In the genomic region with DNA sequence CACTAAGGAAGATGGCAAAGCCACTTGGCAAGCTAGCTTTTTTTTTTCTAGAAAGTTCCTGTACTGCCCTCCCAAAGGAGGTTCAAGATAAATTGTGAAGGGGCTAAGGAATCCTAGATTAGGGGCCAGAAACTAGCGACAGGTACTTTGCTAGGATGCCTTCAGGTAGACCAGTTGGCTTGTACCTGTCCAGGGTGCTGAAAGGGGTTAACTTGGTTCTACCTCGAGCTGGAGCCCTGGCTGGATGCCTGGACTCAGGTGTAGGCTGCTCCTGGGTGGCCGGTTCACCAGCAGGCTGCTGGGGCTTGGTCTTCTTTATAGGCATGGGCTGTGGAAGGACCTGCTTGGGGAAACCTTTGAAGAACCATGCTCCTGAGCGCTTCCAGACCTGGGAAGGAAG, we compare ENCODE assay signal across 19 mouse cellular contexts. TPM values are rescaled to one million over a fixed set of nuclear protein-coding genes. Genes with fewer than 3 reads are reported as not detected.
DNase-seq lines count a peak whose midpoint lies in the region; ATAC-seq and TF ChIP-seq lines count a peak whose summit lies in the region.
"Had no signal": no experiment of that assay in that cellular context is flagged by ENCODE, and none has a peak within 500 bp of the region (broad histone marks: within the 10 kb centered on the region; RNA-seq: fewer than 3 reads in every experiment).

No protein-coding gene starts in this region.

- TF ChIP-seq POLR2A in limb, embryonic 14.5 days (IDR thresholded peaks at IDR 0.05; ENCODE audit: borderline replicate concordance, extremely low read depth, insufficient read depth, insufficient read length): no peak

- no peak overlapping the region for H3K4me3 ChIP-seq in liver, postnatal 0 days (ENCODE audit: low read depth, low read length)
- H3K4me3 ChIP-seq in liver, embryonic 11.5 days (ENCODE audit: low read depth, low read length): no peak overlapping the region
- H3K4me3 ChIP-seq in limb, embryonic 14.5 days (replicated peaks; ENCODE audit: low read length): no peak overlapping the region
- H3K4me3 ChIP-seq: heart, embryonic 15.5 days had no signal

- no peak overlapping the region for H3K9ac ChIP-seq in liver, postnatal 0 days (replicated peaks)
- H3K9ac ChIP-seq in liver, embryonic 11.5 days (ENCODE audit: low read depth, low read length): no peak overlapping the region
- no peak overlapping the region for H3K9ac ChIP-seq in limb, embryonic 14.5 days (ENCODE audit: low read depth, low read length, severe bottlenecking)
- H3K9ac ChIP-seq: forebrain, postnatal 0 days; heart, embryonic 15.5 days had no signal

- no peaks in the 10 kb centered on the region for H3K27me3 ChIP-seq in liver, postnatal 0 days (ENCODE audit: insufficient read depth, low read length)
- H3K27me3 ChIP-seq in liver, embryonic 11.5 days (replicated peaks; ENCODE audit: control insufficient read depth, insufficient read depth, low read length): no peaks in the 10 kb centered on the region
- no peaks in the 10 kb centered on the region for H3K27me3 ChIP-seq in limb, embryonic 14.5 days (ENCODE audit: control insufficient read depth, insufficient read depth, low read length)
- H3K27me3 ChIP-seq: heart, embryonic 15.5 days had no signal

- no peaks in the 10 kb centered on the region for H3K36me3 ChIP-seq in liver, postnatal 0 days (replicated peaks; ENCODE audit: insufficient read depth, low read length)
- no peaks in the 10 kb centered on the region for H3K36me3 ChIP-seq in liver, embryonic 11.5 days (ENCODE audit: control insufficient read depth, insufficient read depth, low read length)
- H3K36me3 ChIP-seq in limb, embryonic 14.5 days (ENCODE audit: control insufficient read depth, insufficient read depth, low read length): no peaks in the 10 kb centered on the region
- H3K36me3 ChIP-seq: heart, embryonic 15.5 days had no signal

- DNase-seq in embryo, embryonic 10 days (ENCODE audit: low spot score): peak; percentile 37
- no peak for DNase-seq in embryo, embryonic 9.5 days (ENCODE audit: extremely low spot score)
- peak; percentile 19 for DNase-seq in liver, postnatal 0 days
- no peak for DNase-seq in liver, embryonic 11.5 days (ENCODE audit: low spot score)
- peak; percentile 58 for DNase-seq in R1 (ENCODE audit: low read depth, low spot score)
- peak; percentile 50 for DNase-seq in limb, embryonic 14.5 days (ENCODE audit: low spot score)
- DNase-seq in gastrocnemius, adult 8-10 months (ENCODE audit: low spot score in 2 of 2): no peak
- no peak for DNase-seq in thymus, postnatal 36 days
- DNase-seq: adrenal gland, adult 8-10 months; forebrain, postnatal 0 days; thymus, adult 2 months had no signal

- H3K27ac ChIP-seq in liver, postnatal 0 days (ENCODE audit: low read depth): no peak overlapping the region
- no peak overlapping the region for H3K27ac ChIP-seq in liver, embryonic 11.5 days (ENCODE audit: low read depth, low read length)
- no peak overlapping the region for H3K27ac ChIP-seq in limb, embryonic 14.5 days (replicated peaks; ENCODE audit: low read depth, low read length)
- H3K27ac ChIP-seq: heart, embryonic 15.5 days; hindbrain, postnatal 0 days had no signal

- WGBS in liver, postnatal 0 days (ENCODE audit: insufficient replicate concordance): 41% methylated on average over 4 of the region's 4 CpGs
- 55% methylated on average over 4 of the region's 4 CpGs for whole genome bisulfite sequencing in liver, embryonic 11.5 days
- 60% methylated on average over 4 of the region's 4 CpGs for WGBS in limb, embryonic 14.5 days

- no peaks in the 10 kb centered on the region for H3K9me3 ChIP-seq in liver, postnatal 0 days (ENCODE audit: low read length)
- H3K9me3 ChIP-seq in liver, embryonic 11.5 days (ENCODE audit: control insufficient read depth, low read length): no peaks in the 10 kb centered on the region; the same call in 1 of the 2 replicates
- H3K9me3 ChIP-seq in limb, embryonic 14.5 days (ENCODE audit: control insufficient read depth, low read length): no peaks in the 10 kb centered on the region
- H3K9me3 ChIP-seq: heart, embryonic 15.5 days had no signal

- no peak for TF ChIP-seq CTCF in liver, postnatal 0 days (IDR thresholded peaks at IDR 0.05; ENCODE audit: low read depth)

- no peaks in the 10 kb centered on the region for H3K4me1 ChIP-seq in liver, postnatal 0 days (ENCODE audit: insufficient read depth)
- no peaks in the 10 kb centered on the region for H3K4me1 ChIP-seq in liver, embryonic 11.5 days (replicated peaks; ENCODE audit: control insufficient read depth, insufficient read depth, low read length)
- H3K4me1 ChIP-seq in limb, embryonic 14.5 days (ENCODE audit: control insufficient read depth, insufficient read depth, low read length): no peaks in the 10 kb centered on the region
- H3K4me1 ChIP-seq: heart, embryonic 15.5 days had no signal

- no peak overlapping the region for H3K4me2 ChIP-seq in liver, postnatal 0 days (ENCODE audit: low read depth, low read length)
- no peak overlapping the region for H3K4me2 ChIP-seq in liver, embryonic 11.5 days
- H3K4me2 ChIP-seq in limb, embryonic 14.5 days (replicated peaks; ENCODE audit: low read depth, low read length, severe bottlenecking): no peak overlapping the region
- H3K4me2 ChIP-seq: heart, embryonic 15.5 days had no signal

- no peak for TF ChIP-seq EP300 in liver, postnatal 0 days (IDR thresholded peaks at IDR 0.05; ENCODE audit: low read depth)

- no peak for ATAC-seq in liver, postnatal 0 days
- ATAC-seq in liver, embryonic 11.5 days (replicated peaks; ENCODE audit: low FRiP score): no peak
- no peak for ATAC-seq in limb, embryonic 14.5 days (ENCODE audit: low FRiP score, low read depth)
- ATAC-seq: forebrain, postnatal 0 days; hindbrain, postnatal 0 days had no signal

RNA-seq across cellular contexts. Expression of gene Oas1d, which starts 46.7 kb away (rescaled TPM):
- not detected in 2 replicates for polyA plus RNA-seq in liver, postnatal 0 days (2015; fragmentation: Nextera tagmentation; extraction: Ambion mirVana)
- polyA plus RNA-seq in liver, embryonic 11.5 days (2014; fragmentation: Nextera tagmentation; extraction: Ambion mirVana): not detected in 2 replicates
- not detected in 2 replicates for polyA plus RNA-seq in limb, embryonic 14.5 days (2012; rRNA removed)
- polyA plus RNA-seq in limb, embryonic 14.5 days (2014; fragmentation: Nextera tagmentation; extraction: Ambion mirVana): not detected in 2 replicates
- total RNA-seq in gastrocnemius, adult 8-10 months (2022): not detected
- total RNA-seq: adrenal gland, adult 8-10 months; gastrocnemius, postnatal 4 days; layer of hippocampus, postnatal 14 days; left cerebral cortex, postnatal 36 days; megakaryocyte, adult 5-6 weeks had no signal
- polyA plus RNA-seq: C2C12; heart, embryonic 15.5 days; liver, embryonic 16.5 days had no signal

RNA-seq across cellular contexts. Expression of gene Rph3a, which starts 48.9 kb away (rescaled TPM):
- polyA plus RNA-seq in liver, postnatal 0 days (2015; fragmentation: Nextera tagmentation; extraction: Ambion mirVana): 0.02 and 0.06 TPM in 2 replicates
- not detected in 2 replicates for polyA plus RNA-seq in liver, embryonic 11.5 days (2014; fragmentation: Nextera tagmentation; extraction: Ambion mirVana)
- polyA plus RNA-seq in limb, embryonic 14.5 days (2012; rRNA removed): 0.10 and 0.17 TPM in 2 replicates
- polyA plus RNA-seq in limb, embryonic 14.5 days (2014; fragmentation: Nextera tagmentation; extraction: Ambion mirVana): not detected in 2 replicates
- total RNA-seq in gastrocnemius, adult 8-10 months (2022): under 1 TPM in 1 of 4 experiments, not detected in 3; 0.05 TPM
- polyA plus RNA-seq: C2C12; heart, embryonic 15.5 days; liver, embryonic 16.5 days had no signal

RNA-seq across cellular contexts. Expression of gene Oas1a, which starts 53.7 kb away (rescaled TPM):
- 5.8 and 6.9 TPM in 2 replicates for polyA plus RNA-seq in liver, postnatal 0 days (2015; fragmentation: Nextera tagmentation; extraction: Ambion mirVana)
- 1.3 and 1.6 TPM in 2 replicates for polyA plus RNA-seq in liver, embryonic 11.5 days (2014; fragmentation: Nextera tagmentation; extraction: Ambion mirVana)
- 1.5 and 2.0 TPM in 2 replicates for polyA plus RNA-seq in limb, embryonic 14.5 days (2012; rRNA removed)
- 1.3 and 1.6 TPM in 2 replicates for polyA plus RNA-seq in limb, embryonic 14.5 days (2014; fragmentation: Nextera tagmentation; extraction: Ambion mirVana)
- not detected for total RNA-seq in gastrocnemius, adult 8-10 months (2022)

Comparison
In these comparisons a context has a peak if more than half of its experiments do, and no peak if none do; other contexts are left out.
1. DNase-seq: peak in embryo, embryonic 10 days (single experiment), liver, postnatal 0 days (single experiment), R1 (single experiment) and limb, embryonic 14.5 days (single experiment); none in embryo, embryonic 9.5 days (single experiment), liver, embryonic 11.5 days (single experiment), gastrocnemius, adult 8-10 months (0 of 2) and thymus, postnatal 36 days (0 of 2).